Mouse (Mus musculus): ENCODE measurements around the gene Ap5b1. TPM values are rescaled to one million over a fixed set of nuclear protein-coding genes. Genes with fewer than 3 reads are reported as not detected.

The Ap5b1 gene
- polyA plus RNA-seq, 1 experiment from 2014 or later = 1.8 TPM

DNA sequence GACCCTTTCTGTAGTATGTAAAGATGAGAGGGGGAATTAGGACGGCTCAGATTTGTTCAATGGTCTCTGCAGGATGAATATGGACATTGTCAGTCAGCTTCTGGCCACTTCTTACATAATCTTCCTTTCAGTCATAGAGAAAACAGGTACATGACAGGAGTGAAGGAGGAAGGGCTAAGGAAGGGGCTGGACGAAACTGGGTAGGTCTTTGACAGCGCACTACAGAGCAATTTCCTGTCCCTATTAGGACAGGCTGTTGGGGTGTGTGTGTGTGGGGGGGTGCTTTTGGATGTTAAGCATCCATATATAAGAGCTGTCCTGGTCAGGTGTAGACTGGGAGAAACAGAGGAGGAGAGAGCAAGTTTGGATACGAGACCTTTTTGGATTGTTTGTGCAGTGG lies 31.4 kb downstream of the Ap5b1 start:
- no peak overlapping the region for H3K9ac ChIP-seq (replicated peaks)
- no peak overlapping the region for H3K27ac ChIP-seq
- no peak overlapping the region for H3K4me3 ChIP-seq (replicated peaks)
- H3K4me1 ChIP-seq (replicated peaks) = peaks cover 13% of the 10 kb centered on the region
- no peak overlapping the region for H3K4me2 ChIP-seq
- no peak for ATAC-seq (ENCODE audit: insufficient number of reproducible peaks, insufficient read depth, low FRiP score, low TSS enrichment, low read depth)
- H3K36me3 ChIP-seq = peaks cover 14% of the 10 kb centered on the region
- no peaks in the 10 kb centered on the region for H3K27me3 ChIP-seq
- no peaks in the 10 kb centered on the region for H3K9me3 ChIP-seq
- WGBS = 73% methylated on average over 4 of the region's 4 CpGs

DNA sequence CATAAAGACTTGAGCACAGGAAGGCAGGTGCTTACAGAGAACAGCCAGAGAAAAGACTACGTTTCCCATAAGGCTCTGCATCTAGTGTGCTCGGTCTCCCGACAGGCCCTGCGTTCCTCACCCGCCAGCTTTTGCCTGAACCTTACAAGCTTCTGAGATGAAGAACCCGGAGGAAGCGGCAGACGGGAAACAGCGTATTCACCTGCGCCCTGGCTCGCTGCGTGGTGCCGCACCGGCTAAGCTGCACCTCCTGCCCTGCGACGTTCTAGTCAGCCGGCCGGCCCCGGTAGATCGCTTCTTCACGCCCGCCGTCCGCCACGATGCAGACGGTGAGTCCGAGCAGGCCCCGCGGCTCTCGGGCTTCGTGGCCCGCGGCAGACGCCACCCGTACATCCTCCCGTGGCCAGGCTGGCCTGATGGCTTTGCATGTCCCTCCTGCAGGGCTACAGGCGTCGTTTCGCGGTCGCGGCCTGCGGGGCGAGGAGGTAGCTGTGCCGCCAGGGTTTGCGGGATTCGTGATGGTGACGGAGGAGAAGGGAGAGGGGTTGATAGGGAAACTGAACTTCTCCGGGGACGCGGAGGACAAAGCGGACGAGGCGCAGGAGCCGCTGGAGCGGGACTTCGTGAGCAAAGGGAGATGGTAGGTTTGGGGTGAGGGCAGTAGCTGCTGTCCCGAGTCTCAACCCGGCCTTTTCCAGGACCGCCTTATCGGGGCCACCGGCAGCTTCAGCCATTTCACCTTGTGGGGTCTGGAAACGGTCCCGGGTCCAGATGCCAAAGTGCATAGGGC lies 34.1 kb downstream of the Ap5b1 start, which contains the start of gene Rnaseh2c:
Gene Rnaseh2c, plus strand, starts transcription at position 122 of the 790 bp plus-strand sequence.
- peak; percentile 69; the same call in 1 of the 2 replicates for ATAC-seq (ENCODE audit: insufficient number of reproducible peaks, insufficient read depth, low FRiP score, low TSS enrichment, low read depth)
- Histone ChIP-seq H3K4me3 (replicated peaks) (peak within 1 kb of the TSS; percentile 97), H3K36me3 (peaks cover 41% of the 10 kb centered on the region), H3K9ac (replicated peaks) (peak within 1 kb of the TSS; percentile 96), H3K27ac (peak within 1 kb of the TSS; percentile 90), H3K9me3 (no peaks in the 10 kb centered on the region), H3K4me2 (peak within 1 kb of the TSS; percentile 90), H3K4me1 (replicated peaks) (peaks cover 13% of the 10 kb centered on the region), H3K27me3 (no peaks in the 10 kb centered on the region)
- WGBS = under 1% methylated on average over 64 of the region's 64 CpGs

DNA sequence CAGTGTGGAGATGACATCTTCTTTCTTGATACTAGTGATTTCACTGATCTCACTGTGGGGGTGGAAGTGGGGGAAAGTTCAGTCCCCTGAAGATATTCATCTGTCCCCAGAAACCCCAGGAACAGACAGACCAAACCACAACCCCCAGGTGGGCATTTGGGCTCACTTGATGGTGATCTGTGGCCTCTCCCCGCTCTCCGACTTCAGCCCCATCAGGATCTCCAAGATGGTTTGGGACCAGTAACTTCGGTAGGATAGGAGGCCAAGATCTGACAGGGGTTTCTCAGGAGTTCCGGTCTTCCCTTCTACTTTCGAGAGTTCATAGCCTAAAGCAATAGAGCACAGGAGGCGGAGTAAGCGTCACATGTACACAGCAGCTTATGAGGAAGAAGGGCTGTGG lies 35.8 kb downstream of the Ap5b1 start:
- no peak overlapping the region for H3K27ac ChIP-seq
- no peaks in the 10 kb centered on the region for H3K27me3 ChIP-seq
- peaks cover 58% of the 10 kb centered on the region for H3K36me3 ChIP-seq
- ATAC-seq (ENCODE audit: insufficient number of reproducible peaks, insufficient read depth, low FRiP score, low TSS enrichment, low read depth) = no peak
- H3K4me1 ChIP-seq (replicated peaks) = peaks cover 17% of the 10 kb centered on the region
- peak overlapping the region; percentile 97; the same call in 1 of the 2 replicates for H3K4me3 ChIP-seq (replicated peaks)
- H3K9me3 ChIP-seq = no peaks in the 10 kb centered on the region
- no peak overlapping the region for H3K9ac ChIP-seq (replicated peaks)
- H3K4me2 ChIP-seq = no peak overlapping the region
- WGBS = 84% methylated on average over 7 of the region's 7 CpGs

DNA sequence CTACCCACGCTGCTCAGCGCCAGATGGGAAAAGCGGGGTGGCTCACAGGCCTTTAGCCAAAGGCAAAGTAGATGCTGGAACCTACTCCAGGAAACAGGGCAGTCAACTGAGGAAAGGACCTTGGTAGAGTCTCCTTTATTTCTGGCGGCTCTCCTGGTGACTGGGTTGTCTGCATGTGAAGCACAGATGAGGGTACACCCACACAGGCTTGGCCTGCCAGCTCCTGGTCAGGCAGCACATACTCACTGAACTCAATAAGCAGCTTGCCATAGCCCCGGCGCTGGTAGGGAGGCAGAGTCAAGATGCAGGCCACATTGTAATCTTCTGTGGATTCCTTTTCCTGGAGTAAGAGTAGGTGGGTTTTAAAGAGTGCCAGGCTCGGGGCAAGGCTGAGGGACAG lies 37.3 kb downstream of the Ap5b1 start:
- 96% methylated on average over 7 of the region's 7 CpGs for WGBS
- Histone ChIP-seq H3K27me3 (no peaks in the 10 kb centered on the region), H3K9me3 (no peaks in the 10 kb centered on the region), H3K4me2 (no peak overlapping the region), H3K4me1 (replicated peaks) (peaks cover 24% of the 10 kb centered on the region), H3K27ac (no peak overlapping the region), H3K36me3 (peaks cover 62% of the 10 kb centered on the region), H3K9ac (replicated peaks) (no peak overlapping the region), H3K4me3 (replicated peaks) (no peak overlapping the region)
- ATAC-seq (ENCODE audit: insufficient number of reproducible peaks, insufficient read depth, low FRiP score, low TSS enrichment, low read depth) = no peak

DNA sequence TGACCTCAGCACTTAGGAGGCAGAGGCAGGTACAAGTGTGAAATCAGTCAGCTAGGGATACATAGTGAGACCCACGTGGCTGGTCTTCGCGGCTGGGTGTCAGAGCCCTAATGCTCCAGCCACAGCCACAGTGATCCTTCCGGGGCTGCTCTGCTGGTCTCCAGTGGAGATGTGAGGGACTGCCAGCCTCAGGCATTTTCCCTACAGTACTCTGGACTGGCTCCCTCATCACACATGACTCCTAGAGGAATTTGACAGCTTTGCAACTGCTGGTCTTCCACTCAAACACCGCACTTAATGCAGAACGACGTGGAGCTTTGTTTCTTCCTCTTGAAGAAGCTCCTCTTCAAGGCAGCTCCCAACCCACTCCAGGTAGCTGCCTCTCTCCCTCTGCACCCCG lies 38.4 kb downstream of the Ap5b1 start:
- no peak overlapping the region for H3K4me3 ChIP-seq (replicated peaks)

DNA sequence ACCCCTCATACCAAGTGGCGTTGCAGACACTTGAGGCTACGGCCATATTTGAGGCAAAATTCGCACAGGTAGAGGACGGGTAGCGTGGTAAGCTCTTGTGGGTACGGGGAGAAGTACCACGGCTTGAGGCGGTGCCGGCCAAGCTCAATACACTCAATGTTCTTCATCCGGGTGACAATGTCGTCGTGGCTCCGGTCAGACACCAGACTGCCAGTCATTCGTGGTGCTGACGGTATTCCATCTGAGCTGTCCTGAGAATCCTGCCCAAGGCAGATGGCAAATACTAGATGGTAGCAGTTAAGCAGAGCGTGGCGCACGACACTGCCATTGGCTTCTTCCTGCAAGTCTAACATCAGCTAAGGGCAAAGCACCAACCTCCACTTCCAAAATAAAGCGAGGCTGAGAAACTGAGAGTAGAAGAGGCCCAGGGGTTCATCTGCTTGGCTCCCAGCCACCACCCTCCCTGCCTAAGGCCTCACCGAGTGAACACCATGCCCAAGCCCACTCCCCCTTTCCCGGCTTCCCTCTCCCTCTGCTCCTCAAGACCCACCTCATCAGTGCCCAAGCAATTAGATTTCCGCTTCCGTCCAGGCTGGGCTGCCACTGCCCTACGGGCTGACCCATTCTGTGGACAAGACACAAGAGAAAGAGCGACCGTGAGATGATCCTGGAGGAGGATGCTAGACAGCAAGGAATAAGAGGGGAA lies 40.0 kb downstream of the Ap5b1 start:
- no peak overlapping the region for H3K4me3 ChIP-seq (replicated peaks)
- no peak overlapping the region for H3K4me2 ChIP-seq
- H3K27ac ChIP-seq = no peak overlapping the region
- WGBS = 96% methylated on average over 26 of the region's 26 CpGs
- no peak overlapping the region for H3K9ac ChIP-seq (replicated peaks)
- H3K9me3 ChIP-seq = no peaks in the 10 kb centered on the region
- peaks cover 26% of the 10 kb centered on the region for H3K4me1 ChIP-seq (replicated peaks)
- ATAC-seq (ENCODE audit: insufficient number of reproducible peaks, insufficient read depth, low FRiP score, low TSS enrichment, low read depth) = no peak
- H3K36me3 ChIP-seq = peaks cover 62% of the 10 kb centered on the region
- H3K27me3 ChIP-seq = no peaks in the 10 kb centered on the region

More for the DNA sequence above, 38.4 kb downstream of the Ap5b1 start:
- no peak overlapping the region for H3K27ac ChIP-seq
- H3K4me1 ChIP-seq (replicated peaks) = peaks cover 32% of the 10 kb centered on the region
- peak overlapping the region; percentile 23; the same call in 1 of the 2 replicates for H3K9ac ChIP-seq (replicated peaks)
- H3K36me3 ChIP-seq = peaks cover 62% of the 10 kb centered on the region
- no peaks in the 10 kb centered on the region for H3K27me3 ChIP-seq
- WGBS = 85% methylated on average over 8 of the region's 8 CpGs
- H3K9me3 ChIP-seq = no peaks in the 10 kb centered on the region
- ATAC-seq (ENCODE audit: insufficient number of reproducible peaks, insufficient read depth, low FRiP score, low TSS enrichment, low read depth) = no peak
- H3K4me2 ChIP-seq = no peak overlapping the region

DNA sequence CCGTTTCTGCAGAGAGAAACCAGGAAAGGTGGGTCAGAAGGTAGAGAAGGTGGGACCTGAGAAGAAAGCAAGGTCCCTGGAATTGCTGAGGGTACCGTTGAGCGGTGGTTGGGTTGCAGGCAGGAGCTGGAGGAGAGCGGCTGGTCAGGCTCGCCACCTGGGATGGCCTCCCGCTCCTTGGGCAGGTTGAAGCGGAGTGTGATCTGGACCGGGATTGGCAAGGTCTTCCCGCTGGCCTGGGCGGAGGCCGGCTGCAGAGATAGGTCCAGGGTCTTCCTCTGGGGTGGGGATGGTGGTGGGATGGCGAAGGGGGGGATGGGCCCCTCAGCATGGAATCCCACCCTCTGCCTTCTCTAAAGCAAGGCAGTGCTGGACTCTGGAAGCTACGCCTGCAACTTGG lies 40.9 kb downstream of the Ap5b1 start:
- peak overlapping the region; percentile 65 for H3K4me3 ChIP-seq (replicated peaks)
- H3K27ac ChIP-seq = peak overlapping the region; percentile 98
- H3K9me3 ChIP-seq = no peaks in the 10 kb centered on the region
- 97% methylated on average over 13 of the region's 13 CpGs for WGBS
- peak overlapping the region; percentile 79 for H3K9ac ChIP-seq (replicated peaks)
- H3K4me1 ChIP-seq (replicated peaks) = peaks cover 19% of the 10 kb centered on the region
- ATAC-seq (ENCODE audit: insufficient number of reproducible peaks, insufficient read depth, low FRiP score, low TSS enrichment, low read depth) = no peak
- H3K36me3 ChIP-seq = peaks cover 54% of the 10 kb centered on the region
- peak overlapping the region; percentile 69 for H3K4me2 ChIP-seq
- H3K27me3 ChIP-seq = no peaks in the 10 kb centered on the region

DNA sequence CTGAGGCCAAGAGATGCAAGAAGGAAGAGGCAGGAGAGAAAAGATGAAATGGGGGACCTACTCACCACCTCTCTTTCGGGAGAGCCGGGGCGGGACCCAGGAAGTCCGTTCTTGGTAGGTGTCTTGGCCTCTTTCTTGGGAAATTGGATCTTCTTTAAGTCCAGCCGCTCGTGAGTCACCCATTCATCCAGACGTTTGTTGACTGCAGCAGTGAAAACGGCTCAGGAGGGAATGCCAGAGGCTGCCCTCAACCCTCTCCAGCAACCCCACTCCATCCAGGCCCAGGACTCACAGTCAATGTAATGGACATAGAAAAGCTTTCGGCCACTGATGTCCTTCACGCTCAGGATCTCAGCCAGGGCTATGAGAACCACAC lies 41.3 kb downstream of the Ap5b1 start:
- ATAC-seq (ENCODE audit: insufficient number of reproducible peaks, insufficient read depth, low FRiP score, low TSS enrichment, low read depth) = no peak
- peaks cover 19% of the 10 kb centered on the region for H3K4me1 ChIP-seq (replicated peaks)
- peak overlapping the region; percentile 65 for H3K4me3 ChIP-seq (replicated peaks)
- peaks cover 49% of the 10 kb centered on the region for H3K36me3 ChIP-seq
- peak overlapping the region; percentile 69 for H3K4me2 ChIP-seq
- H3K27ac ChIP-seq = peak overlapping the region; percentile 98
- 63% methylated on average over 10 of the region's 10 CpGs for WGBS
- H3K9me3 ChIP-seq = no peaks in the 10 kb centered on the region
- no peaks in the 10 kb centered on the region for H3K27me3 ChIP-seq
- H3K9ac ChIP-seq (replicated peaks) = peak overlapping the region; percentile 79

DNA sequence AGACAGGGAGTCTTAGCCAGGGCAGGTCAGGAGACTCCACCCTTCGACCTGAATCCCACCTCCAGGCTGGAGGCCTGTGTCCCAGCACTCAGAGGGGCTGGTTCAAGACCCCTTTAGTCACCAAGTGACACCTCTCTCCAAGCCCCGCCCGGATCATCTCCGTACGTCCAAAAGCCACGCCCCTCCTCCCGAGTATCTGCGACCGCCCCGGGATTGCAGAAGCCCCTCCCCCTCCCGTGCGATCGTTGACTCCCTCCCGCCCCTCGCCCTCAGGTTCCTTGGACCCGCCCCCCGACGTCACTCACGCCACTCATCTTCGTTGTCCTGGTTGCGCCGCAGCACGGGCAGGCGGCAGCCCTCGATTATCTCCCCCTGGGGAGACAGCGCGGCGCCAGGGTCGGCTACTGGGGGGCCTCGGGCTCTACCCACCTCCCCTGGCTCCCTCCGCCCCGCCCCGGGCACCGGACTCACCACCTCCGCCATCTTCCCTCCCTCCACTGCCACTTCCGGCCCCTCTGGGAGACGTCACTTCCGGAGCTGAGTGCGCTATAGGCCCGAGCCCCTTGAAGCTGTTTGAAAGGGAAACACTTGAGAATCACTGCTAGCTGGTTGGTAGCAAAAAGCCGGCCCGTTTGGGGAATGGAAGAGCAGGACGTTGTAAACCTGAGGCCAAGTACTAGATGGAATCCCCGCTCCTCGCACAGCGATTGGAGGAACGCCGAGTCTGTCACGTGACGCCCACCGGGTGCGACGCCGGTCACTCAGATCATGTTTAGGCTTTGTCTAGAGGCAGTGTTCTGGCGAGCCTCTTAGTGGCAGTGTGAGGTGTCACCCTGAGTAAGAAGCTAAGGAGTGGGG lies 42.0 kb downstream of the Ap5b1 start, which contains the start of gene Kat5:
Gene Kat5, minus strand, starts transcription at position 691 of the 858 bp plus-strand sequence.
- Histone ChIP-seq H3K9me3 (no peaks in the 10 kb centered on the region), H3K4me1 (replicated peaks) (peaks cover 19% of the 10 kb centered on the region), H3K9ac (replicated peaks) (peak within 1 kb of the TSS; percentile 79), H3K4me3 (replicated peaks) (peak within 1 kb of the TSS; percentile 65), H3K27me3 (no peaks in the 10 kb centered on the region), H3K36me3 (peaks cover 43% of the 10 kb centered on the region), H3K4me2 (peak within 1 kb of the TSS; percentile 69), H3K27ac (peak within 1 kb of the TSS; percentile 98)
- ATAC-seq (ENCODE audit: insufficient number of reproducible peaks, insufficient read depth, low FRiP score, low TSS enrichment, low read depth) = peak; percentile 87
- 1% methylated on average over 55 of the region's 55 CpGs for WGBS

DNA sequence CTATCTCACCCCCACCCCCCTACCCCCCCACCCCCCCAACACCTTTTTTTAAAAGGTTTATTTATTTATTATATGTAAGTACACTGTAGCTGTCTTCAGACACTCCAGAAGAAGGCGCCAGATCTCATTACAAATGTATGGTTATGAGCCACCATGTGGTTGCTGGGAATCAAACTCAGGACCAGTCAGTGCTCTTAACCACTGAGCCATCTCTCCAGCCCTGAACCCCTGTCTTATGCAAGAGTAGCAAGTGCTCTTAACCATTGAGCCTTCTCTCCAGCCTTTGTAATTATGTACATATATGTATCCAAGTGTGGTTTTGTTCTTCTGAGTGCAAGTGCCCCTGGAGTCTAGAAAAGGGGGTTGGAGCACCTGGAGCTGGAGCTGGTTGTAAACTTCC lies 44.1 kb downstream of the Ap5b1 start:
- Histone ChIP-seq H3K4me1 (replicated peaks) (peaks cover 19% of the 10 kb centered on the region), H3K4me2 (no peak overlapping the region), H3K36me3 (peaks cover 21% of the 10 kb centered on the region), H3K27ac (no peak overlapping the region), H3K9me3 (no peaks in the 10 kb centered on the region), H3K27me3 (no peaks in the 10 kb centered on the region), H3K9ac (replicated peaks) (no peak overlapping the region), H3K4me3 (replicated peaks) (no peak overlapping the region)
- WGBS = 76% methylated on average over 1 of the region's 1 CpGs
- ATAC-seq (ENCODE audit: insufficient number of reproducible peaks, insufficient read depth, low FRiP score, low TSS enrichment, low read depth) = no peak
